Mouse (Mus musculus): ENCODE data around the gene Ptprm. TPM values are rescaled to one million over a fixed set of nuclear protein-coding genes. Genes with fewer than 3 reads are reported as not detected.
"Not testable (repeated sequence)": the region's sequence is repeated elsewhere in the genome, so short reads cannot be mapped to it uniquely, and the experiment has no call there.

Gene Ptprm
- polyA plus RNA-seq, 1 experiment from 2014 or later, result 18.9 TPM

GRCm38 (mm10) chr17:66877582-66877981 lies 476.7 kb downstream of the Ptprm start:
- Histone ChIP-seq H3K4me2 (no peak overlapping the region), H3K4me1 (peaks cover 34% of the 10 kb centered on the region), H3K27me3 (no peaks in the 10 kb centered on the region), H3K4me3 (replicated peaks) (no peak overlapping the region), H3K9me3 (replicated peaks) (no peaks in the 10 kb centered on the region), H3K36me3 (no peaks in the 10 kb centered on the region), H3K9ac (no peak overlapping the region), H3K27ac (0 out of 2 replicates have a peak overlapping the region, but pooled peaks have one; percentile 46)
- ATAC-seq (replicated peaks; ENCODE audit: low FRiP score), result no peak
- WGBS, result 33% methylated on average over 6 of the region's 6 CpGs

- Histone ChIP-seq H3K4me1 (peaks cover 40% of the 10 kb centered on the region), H3K9ac (no peak overlapping the region), H3K9me3 (replicated peaks) (no peaks in the 10 kb centered on the region), H3K4me3 (replicated peaks) (no peak overlapping the region), H3K27me3 (no peaks in the 10 kb centered on the region), H3K27ac (no peak overlapping the region), H3K36me3 (no peaks in the 10 kb centered on the region), H3K4me2 (no peak overlapping the region)
- WGBS, result 65% methylated on average over 11 of the region's 11 CpGs
- no peak for ATAC-seq (replicated peaks; ENCODE audit: low FRiP score)
Observed at GRCm38 (mm10) chr17:66874810-66875209, 479.4 kb downstream of the Ptprm start.

DNA sequence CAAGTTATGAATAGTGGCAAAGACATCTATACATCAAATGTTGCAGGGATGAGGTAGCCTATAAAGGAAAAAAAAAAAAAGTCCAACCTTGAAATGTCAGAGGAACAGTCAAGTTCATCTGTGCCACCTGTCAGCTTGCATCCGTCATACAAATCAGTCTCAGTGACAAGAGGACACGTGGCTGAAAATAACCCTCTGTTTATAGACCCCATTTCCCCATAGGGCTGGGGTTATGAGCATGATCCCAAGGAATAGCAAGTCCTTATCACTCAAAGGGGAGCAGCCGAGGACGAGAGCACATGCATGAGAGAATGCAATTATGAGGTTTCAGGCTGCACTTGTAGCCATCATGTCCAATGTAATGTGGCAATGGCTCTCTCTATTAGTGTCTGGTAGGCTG lies 482.9 kb downstream of the Ptprm start:
- Histone ChIP-seq H3K4me3 (replicated peaks) (no peak overlapping the region), H3K9ac (no peak overlapping the region), H3K27ac (no peak overlapping the region), H3K4me1 (peaks cover 35% of the 10 kb centered on the region), H3K27me3 (no peaks in the 10 kb centered on the region), H3K4me2 (no peak overlapping the region), H3K36me3 (no peaks in the 10 kb centered on the region), H3K9me3 (replicated peaks) (no peaks in the 10 kb centered on the region)
- 88% methylated on average over 4 of the region's 4 CpGs for WGBS
- ATAC-seq (replicated peaks; ENCODE audit: low FRiP score), result no peak

DNA sequence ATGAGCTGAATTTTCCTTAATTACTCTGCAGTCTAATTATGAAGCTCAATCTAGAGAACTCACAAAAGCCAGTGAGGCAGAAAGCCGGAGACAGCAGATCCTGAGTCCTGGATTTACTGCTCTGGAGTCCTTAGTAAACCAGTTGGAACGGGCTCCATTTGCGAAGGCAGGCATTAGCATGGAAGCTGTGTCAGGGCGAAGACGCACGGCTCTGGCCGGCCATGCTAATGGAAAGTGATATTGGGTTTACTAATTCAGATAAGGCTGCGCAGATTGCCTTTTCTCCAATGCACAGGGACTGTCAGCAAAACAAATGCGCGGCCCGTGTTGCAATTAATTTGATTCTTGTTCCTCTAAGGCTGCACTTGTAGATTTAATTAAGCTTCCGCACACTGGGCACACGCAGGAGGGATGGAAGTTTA lies 484.7 kb downstream of the Ptprm start:
- no peaks in the 10 kb centered on the region for H3K27me3 ChIP-seq
- peaks cover 27% of the 10 kb centered on the region for H3K4me1 ChIP-seq
- ATAC-seq (replicated peaks; ENCODE audit: low FRiP score), result peak; percentile 63; the same call in 1 of the 2 replicates
- no peak overlapping the region for H3K9ac ChIP-seq
- H3K4me3 ChIP-seq (replicated peaks), result peak overlapping the region; percentile 12; the same call in 1 of the 2 replicates
- 45% methylated on average over 13 of the region's 13 CpGs for WGBS
- no peaks in the 10 kb centered on the region for H3K9me3 ChIP-seq (replicated peaks)
- H3K36me3 ChIP-seq, result no peaks in the 10 kb centered on the region
- H3K27ac ChIP-seq, result no peak overlapping the region
- H3K4me2 ChIP-seq, result peak overlapping the region; percentile 49

GRCm38 (mm10) chr17:66864441-66864840 lies 489.8 kb downstream of the Ptprm start:
- Histone ChIP-seq H3K4me2 (no peak overlapping the region), H3K9me3 (replicated peaks) (no peaks in the 10 kb centered on the region), H3K36me3 (no peaks in the 10 kb centered on the region), H3K27ac (no peak overlapping the region), H3K27me3 (no peaks in the 10 kb centered on the region), H3K4me1 (0 out of 2 replicates have a peak, but pooled peaks cover 4% of the 10 kb centered on the region), H3K9ac (no peak overlapping the region), H3K4me3 (replicated peaks) (no peak overlapping the region)
- no peak for ATAC-seq (replicated peaks; ENCODE audit: low FRiP score)
- 67% methylated on average over 4 of the region's 4 CpGs for WGBS

DNA sequence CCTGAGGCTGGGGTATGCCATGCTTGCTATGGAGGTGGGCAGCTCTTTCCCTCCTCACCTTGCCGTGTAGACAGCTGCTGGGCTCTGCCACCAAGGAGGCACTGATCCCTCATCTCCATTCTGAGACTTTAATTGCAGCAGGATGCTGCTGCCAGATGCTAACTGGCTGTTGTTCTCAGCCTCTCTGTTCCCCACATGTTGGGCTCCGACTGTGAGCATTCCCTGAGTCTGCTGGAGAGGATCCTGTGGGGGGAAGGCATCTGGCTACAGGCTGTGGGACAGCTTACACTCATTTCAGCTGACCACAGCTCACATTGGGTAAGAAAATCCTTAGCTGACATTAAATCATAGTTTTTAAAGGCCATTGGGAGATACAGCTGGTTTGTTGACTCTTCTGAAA lies 492.7 kb downstream of the Ptprm start:
- no peaks in the 10 kb centered on the region for H3K36me3 ChIP-seq
- H3K4me1 ChIP-seq, result no peaks in the 10 kb centered on the region
- no peak for ATAC-seq (replicated peaks; ENCODE audit: low FRiP score)
- H3K27ac ChIP-seq, result no peak overlapping the region
- H3K4me3 ChIP-seq (replicated peaks), result no peak overlapping the region
- H3K27me3 ChIP-seq, result no peaks in the 10 kb centered on the region
- no peak overlapping the region for H3K9ac ChIP-seq
- no peak overlapping the region for H3K4me2 ChIP-seq
- WGBS, result 44% methylated on average over 2 of the region's 2 CpGs
- no peaks in the 10 kb centered on the region for H3K9me3 ChIP-seq (replicated peaks)

DNA sequence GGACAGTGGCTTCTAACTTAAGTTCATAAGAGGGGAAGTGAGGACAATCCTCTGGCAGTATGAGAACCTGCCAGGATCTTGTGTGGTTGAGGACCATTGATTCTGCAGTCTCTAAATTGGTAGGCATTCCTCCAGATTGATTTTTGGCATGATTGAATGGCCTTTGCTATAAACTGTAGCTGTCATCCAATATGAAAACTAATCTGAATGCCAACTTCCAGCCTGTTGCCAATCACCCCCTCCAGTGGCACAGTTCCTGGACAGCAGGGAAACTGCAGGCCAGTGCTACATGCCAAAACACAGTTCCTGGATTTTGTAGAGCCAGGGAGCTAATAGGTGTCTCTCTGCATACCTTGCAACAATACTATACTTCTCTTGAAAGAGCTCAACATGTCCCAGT lies 495.5 kb downstream of the Ptprm start:
- Histone ChIP-seq H3K36me3 (no peaks in the 10 kb centered on the region), H3K27me3 (no peaks in the 10 kb centered on the region), H3K4me1 (no peaks in the 10 kb centered on the region), H3K9me3 (replicated peaks) (no peaks in the 10 kb centered on the region), H3K9ac (no peak overlapping the region), H3K4me2 (no peak overlapping the region), H3K27ac (no peak overlapping the region), H3K4me3 (replicated peaks) (no peak overlapping the region)
- no peak for ATAC-seq (replicated peaks; ENCODE audit: low FRiP score)

GRCm38 (mm10) chr17:66852496-66852895 lies 501.8 kb downstream of the Ptprm start:
- no peak overlapping the region for H3K4me2 ChIP-seq
- H3K9me3 ChIP-seq (replicated peaks), result no peaks in the 10 kb centered on the region
- H3K27me3 ChIP-seq, result no peaks in the 10 kb centered on the region
- 87% methylated on average over 6 of the region's 6 CpGs for WGBS
- no peak overlapping the region for H3K27ac ChIP-seq
- no peaks in the 10 kb centered on the region for H3K36me3 ChIP-seq
- H3K9ac ChIP-seq, result no peak overlapping the region
- H3K4me3 ChIP-seq (replicated peaks), result no peak overlapping the region
- no peaks in the 10 kb centered on the region for H3K4me1 ChIP-seq
- ATAC-seq (replicated peaks; ENCODE audit: low FRiP score), result no peak

- peaks cover 17% of the 10 kb centered on the region for H3K4me1 ChIP-seq
- not testable (repeated sequence) for H3K9me3 ChIP-seq (replicated peaks); H3K4me2 ChIP-seq; H3K27ac ChIP-seq; H3K27me3 ChIP-seq; H3K9ac ChIP-seq; H3K36me3 ChIP-seq; ATAC-seq (replicated peaks; ENCODE audit: low FRiP score); H3K4me3 ChIP-seq (replicated peaks)
- WGBS, result 89% methylated on average over 4 of the region's 4 CpGs
Observed at GRCm38 (mm10) chr17:66847011-66847410, 507.2 kb downstream of the Ptprm start.

DNA sequence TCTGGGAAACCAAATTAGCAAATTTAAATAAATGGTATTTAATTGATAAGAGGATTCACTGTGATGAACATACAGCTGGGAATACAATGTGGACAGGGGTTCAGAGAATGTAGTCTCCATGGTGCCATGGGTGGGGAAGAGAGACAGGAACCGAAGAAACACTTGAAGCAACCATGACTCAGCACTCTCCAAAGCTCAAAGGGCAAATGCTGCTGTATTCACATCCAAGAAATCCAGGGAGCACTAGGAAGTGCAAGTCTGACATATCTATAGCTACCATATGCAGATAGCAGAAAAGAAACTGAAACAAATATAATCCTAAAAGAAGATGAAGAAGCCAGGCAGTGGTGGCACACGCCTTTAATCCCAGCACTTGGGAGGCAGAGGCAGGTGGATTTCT lies 531.9 kb downstream of the Ptprm start:
- Histone ChIP-seq H3K27ac (no peak overlapping the region), H3K9ac (no peak overlapping the region), H3K36me3 (no peaks in the 10 kb centered on the region), H3K4me3 (replicated peaks) (no peak overlapping the region), H3K4me2 (no peak overlapping the region), H3K27me3 (no peaks in the 10 kb centered on the region; the same call in 1 of the 2 replicates), H3K4me1 (no peaks in the 10 kb centered on the region), H3K9me3 (replicated peaks) (no peaks in the 10 kb centered on the region)
- no peak for ATAC-seq (replicated peaks; ENCODE audit: low FRiP score)
- WGBS, result 92% methylated on average over 2 of the region's 2 CpGs

- Histone ChIP-seq H3K4me2 (no peak overlapping the region), H3K4me1 (no peaks in the 10 kb centered on the region), H3K9ac (no peak overlapping the region), H3K36me3 (no peaks in the 10 kb centered on the region), H3K27me3 (no peaks in the 10 kb centered on the region; the same call in 1 of the 2 replicates), H3K9me3 (replicated peaks) (no peaks in the 10 kb centered on the region), H3K27ac (no peak overlapping the region), H3K4me3 (replicated peaks) (no peak overlapping the region)
- 23% methylated on average over 4 of the region's 4 CpGs for WGBS
- ATAC-seq (replicated peaks; ENCODE audit: low FRiP score), result no peak
Observed at GRCm38 (mm10) chr17:66817380-66817779, 536.9 kb downstream of the Ptprm start.

DNA sequence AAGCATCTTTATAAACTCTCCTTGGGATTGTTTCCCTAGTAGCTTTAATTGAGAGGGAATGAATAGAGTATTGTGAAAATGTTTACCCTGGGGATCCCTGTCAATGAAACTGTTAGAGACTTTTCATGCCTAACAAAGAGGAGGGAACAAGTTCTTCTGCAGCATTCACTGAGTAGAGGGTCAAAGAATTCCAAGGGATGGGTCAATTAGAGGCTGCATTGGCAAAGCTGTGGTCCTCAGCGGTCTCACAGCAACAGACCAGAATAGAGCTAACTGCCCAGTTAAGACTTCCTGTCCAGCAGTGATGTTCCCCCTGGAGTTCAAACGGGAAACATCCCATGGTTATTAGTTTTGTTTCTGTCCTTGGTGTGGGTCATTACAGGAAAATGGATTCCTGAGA lies 538.3 kb downstream of the Ptprm start:
- no peaks in the 10 kb centered on the region for H3K36me3 ChIP-seq
- H3K4me3 ChIP-seq (replicated peaks), result no peak overlapping the region
- ATAC-seq (replicated peaks; ENCODE audit: low FRiP score), result no peak
- H3K4me1 ChIP-seq, result no peaks in the 10 kb centered on the region
- WGBS, result 72% methylated on average over 2 of the region's 2 CpGs
- H3K9me3 ChIP-seq (replicated peaks), result no peaks in the 10 kb centered on the region
- H3K27me3 ChIP-seq, result no peaks in the 10 kb centered on the region; the same call in 1 of the 2 replicates
- H3K27ac ChIP-seq, result no peak overlapping the region
- H3K4me2 ChIP-seq, result no peak overlapping the region
- H3K9ac ChIP-seq, result no peak overlapping the region

DNA sequence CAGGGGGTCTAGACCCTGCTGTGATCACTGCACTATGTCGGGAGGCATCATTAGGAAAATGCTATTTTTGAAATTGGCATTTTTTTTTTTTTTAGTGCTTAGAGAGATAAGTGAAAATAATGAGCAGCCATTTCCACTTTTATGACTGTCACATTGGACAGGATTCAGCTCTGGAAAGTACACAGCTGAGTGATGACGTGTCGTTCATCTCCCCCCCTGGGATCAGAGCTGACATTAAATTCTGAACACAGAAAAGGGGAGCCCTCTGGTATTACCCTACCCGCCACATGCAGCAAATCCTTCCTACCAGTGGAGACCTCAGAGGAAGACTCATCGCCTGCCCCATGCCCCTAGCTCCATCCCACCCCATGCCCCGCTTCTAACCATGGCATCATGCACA lies 540.5 kb downstream of the Ptprm start:
- WGBS, result 90% methylated on average over 6 of the region's 6 CpGs
- H3K4me3 ChIP-seq (replicated peaks), result no peak overlapping the region
- H3K4me2 ChIP-seq, result no peak overlapping the region
- H3K27ac ChIP-seq, result no peak overlapping the region
- ATAC-seq (replicated peaks; ENCODE audit: low FRiP score), result no peak
- no peak overlapping the region for H3K9ac ChIP-seq
- H3K9me3 ChIP-seq (replicated peaks), result no peaks in the 10 kb centered on the region
- H3K4me1 ChIP-seq, result no peaks in the 10 kb centered on the region
- H3K27me3 ChIP-seq, result no peaks in the 10 kb centered on the region; the same call in 1 of the 2 replicates
- 0 out of 2 replicates have a peak, but pooled peaks cover 3% of the 10 kb centered on the region for H3K36me3 ChIP-seq
